Mouse (Mus musculus) kidney, adult 2 months (tissue): Measurements from ENCODE around the gene Mmd. TPM values are rescaled to one million over a fixed set of nuclear protein-coding genes. Genes with fewer than 3 reads are reported as not detected.

Experiments used
- DNase-seq: peaks from one replicate; pipeline ENCODE4 v3.0.0; 2021
- H3K27ac ChIP-seq: fragments of 200-500 bp; 2 replicates; pipeline ENCODE4 v1.5.1; 2012; ENCODE audit warnings: low read depth, low read length, control low read depth, inconsistent platforms; ENCODE audit not compliant: insufficient read depth
- H3K27me3 ChIP-seq: fragments of 200-500 bp; replicated peaks from 2 replicates; pipeline ENCODE4 v1.6.1; 2012; ENCODE audit warnings: mild to moderate bottlenecking, moderate library complexity, low read length, inconsistent platforms; ENCODE audit not compliant: control insufficient read depth, insufficient read depth
- H3K36me3 ChIP-seq: fragments of 200-500 bp; 2 replicates; pipeline ENCODE4 v1.6.1; 2012; ENCODE audit warnings: mild to moderate bottlenecking, moderate library complexity, low read length, inconsistent platforms; ENCODE audit not compliant: control insufficient read depth, insufficient read depth
- H3K4me1 ChIP-seq: fragments of 200-500 bp; 2 replicates; pipeline ENCODE4 v1.6.1; 2011; ENCODE audit warnings: low read length; ENCODE audit not compliant: control insufficient read depth, insufficient read depth
- H3K4me3 ChIP-seq: fragments of 200-500 bp; 2 replicates; pipeline ENCODE4 v1.5.1; 2011; ENCODE audit warnings: mild to moderate bottlenecking, low read depth, low read length, control low read depth; ENCODE audit not compliant: insufficient read depth
- CTCF ChIP-seq: fragments of 200-500 bp; conservative IDR thresholded peaks from 2 replicates; pipeline ENCODE4 v1.5.1; 2011; ENCODE audit warnings: low read depth, mild to moderate bottlenecking, control low read depth, low read length, moderate library complexity, mixed read lengths; ENCODE audit not compliant: insufficient read depth, insufficient read length
- POLR2A ChIP-seq: fragments of 200-500 bp; IDR thresholded peaks from one replicate; pipeline ENCODE4 v1.6.1; 2011; ENCODE audit warnings: low read depth, low read length, control low read depth
- WGBS: fragments of 180-500 bp; shearing (Covaris S2); methylation state at CpG from one replicate; pipeline ENCODE4 v1.1.7; 2018; 5-methylcytosine and 5-hydroxymethylcytosine counted together
- polyA plus RNA-seq: library from polyadenylated mRNA; depleted of rRNA; stranded (reverse); fragments of >200 nt; gene quantifications from 2 replicates; pipeline ENCODE4 v1.2.3, GENCODE M21; 2012

Gene Mmd
- polyA plus RNA-seq, 1 experiment = 27.6 TPM

GRCm38 (mm10) chr11:90283159-90283558, 33.9 kb downstream of the Mmd start:
- 24% methylated on average over 4 of the region's 4 CpGs for WGBS
- no peak for DNase-seq
- Histone ChIP-seq H3K27ac (no peak overlapping the region), H3K27me3 (no peaks in the 10 kb centered on the region), H3K4me1 (no peaks in the 10 kb centered on the region), H3K4me3 (no peak overlapping the region), H3K36me3 (no peaks in the 10 kb centered on the region)
- no peak for TF ChIP-seq POLR2A
- TF ChIP-seq CTCF = no peak

DNA sequence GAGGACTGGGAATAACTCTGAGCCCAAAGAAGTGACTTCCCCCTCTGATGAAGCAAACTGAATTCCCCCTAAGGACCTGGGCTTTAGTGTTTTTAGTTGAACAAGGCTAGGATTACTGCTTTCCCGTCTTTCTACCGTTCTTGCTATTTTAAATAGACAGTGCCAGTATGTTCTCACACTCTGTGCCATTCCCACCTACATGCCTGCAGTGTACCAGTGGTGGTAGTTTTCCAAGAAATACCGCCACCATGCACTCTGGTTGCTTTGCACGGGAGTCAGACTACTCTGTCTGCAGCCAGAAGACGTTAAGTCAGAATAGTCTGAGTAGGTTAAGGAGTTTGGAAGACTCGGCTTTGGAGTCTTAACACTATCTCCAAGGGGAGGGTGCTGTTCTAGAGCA, 34.3 kb downstream of the Mmd start:
- no peak for TF ChIP-seq CTCF
- no peak for TF ChIP-seq POLR2A
- Histone ChIP-seq H3K4me3 (no peak overlapping the region), H3K27me3 (no peaks in the 10 kb centered on the region), H3K4me1 (no peaks in the 10 kb centered on the region), H3K36me3 (no peaks in the 10 kb centered on the region), H3K27ac (no peak overlapping the region)
- no peak for DNase-seq
- 73% methylated on average over 6 of the region's 6 CpGs for WGBS

- no peak for DNase-seq
- Histone ChIP-seq H3K4me1 (no peaks in the 10 kb centered on the region), H3K27ac (no peak overlapping the region), H3K36me3 (no peaks in the 10 kb centered on the region), H3K4me3 (no peak overlapping the region), H3K27me3 (no peaks in the 10 kb centered on the region)
- TF ChIP-seq POLR2A = no peak
- no peak for TF ChIP-seq CTCF
- WGBS = 65% methylated on average over 2 of the region's 2 CpGs
Measured at GRCm38 (mm10) chr11:90284079-90284478, 34.8 kb downstream of the Mmd start.

DNA sequence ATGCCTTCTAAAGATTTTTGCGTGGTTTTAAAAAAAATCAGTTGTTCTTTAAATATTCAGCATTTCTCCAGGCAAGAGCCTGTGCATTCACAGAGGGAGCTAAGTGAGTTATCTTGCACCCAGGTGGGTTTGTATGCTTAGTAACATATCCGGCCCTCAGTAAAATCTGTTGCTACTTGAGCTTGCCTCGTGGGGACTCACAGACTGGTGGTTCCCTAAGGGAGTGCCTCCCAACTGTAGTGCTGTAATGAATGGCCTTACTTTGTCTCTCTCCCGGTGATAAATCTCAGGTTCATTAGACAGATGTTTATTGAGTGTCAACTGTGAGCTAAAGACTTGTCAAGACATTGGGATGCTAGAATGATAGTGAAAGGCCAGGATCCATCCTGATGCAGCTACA, 35.4 kb downstream of the Mmd start:
- DNase-seq = no peak
- 53% methylated on average over 4 of the region's 4 CpGs for WGBS
- H3K27me3 ChIP-seq = no peaks in the 10 kb centered on the region
- TF ChIP-seq POLR2A = no peak
- TF ChIP-seq CTCF = no peak
- H3K4me1 ChIP-seq = no peaks in the 10 kb centered on the region
- H3K27ac ChIP-seq = no peak overlapping the region
- no peak overlapping the region for H3K4me3 ChIP-seq
- no peaks in the 10 kb centered on the region for H3K36me3 ChIP-seq

- Histone ChIP-seq H3K27me3 (no peaks in the 10 kb centered on the region), H3K4me1 (no peaks in the 10 kb centered on the region), H3K4me3 (no peak overlapping the region), H3K27ac (no peak overlapping the region), H3K36me3 (no peaks in the 10 kb centered on the region)
- peak; percentile 11 for DNase-seq
- 83% methylated on average over 6 of the region's 6 CpGs for WGBS
- TF ChIP-seq POLR2A (no peak), CTCF (no peak)
Measured at GRCm38 (mm10) chr11:90286550-90287154, 37.4 kb downstream of the Mmd start.

DNA sequence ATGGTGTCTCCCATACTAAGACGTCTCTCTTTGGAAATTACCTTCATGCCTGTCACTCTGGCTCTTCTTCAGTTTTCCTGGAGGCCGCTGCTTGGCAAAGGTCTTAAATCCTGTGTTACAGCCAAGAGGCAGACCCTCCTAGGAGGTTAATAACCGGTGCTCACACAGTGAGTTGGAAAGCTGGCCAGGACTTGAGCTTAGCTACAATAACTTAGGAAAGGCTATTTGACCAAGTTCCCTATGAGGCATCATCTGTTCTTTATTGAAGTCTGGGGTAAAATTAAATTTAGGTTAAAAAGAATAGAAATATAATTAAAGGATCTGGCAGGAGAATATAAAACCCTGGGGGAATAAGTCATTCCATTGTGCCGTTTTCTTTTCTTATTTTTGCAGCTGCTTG, 41.9 kb downstream of the Mmd start:
- no peak for DNase-seq
- no peak overlapping the region for H3K27ac ChIP-seq
- 72% methylated on average over 4 of the region's 4 CpGs for WGBS

DNA sequence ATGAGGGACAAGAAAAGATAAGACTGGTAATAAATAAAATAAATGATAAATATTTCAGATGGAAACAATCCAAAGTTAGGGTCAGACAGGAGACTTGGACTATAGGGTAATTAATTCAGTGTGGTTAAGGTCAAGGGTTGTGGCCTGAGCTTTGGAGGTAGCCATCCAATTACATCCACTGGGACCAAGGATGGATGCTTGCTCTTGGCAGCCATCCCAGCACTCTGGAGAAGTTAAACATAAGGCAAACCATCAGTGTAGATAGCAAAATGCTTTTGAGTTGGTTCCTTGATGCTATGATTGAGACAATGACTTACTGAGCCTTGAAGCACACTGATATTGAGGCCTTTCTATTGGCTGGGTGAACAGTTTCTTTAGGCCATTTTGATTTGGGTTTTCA, 43.5 kb downstream of the Mmd start:
- Histone ChIP-seq H3K27me3 (no peaks in the 10 kb centered on the region), H3K36me3 (no peaks in the 10 kb centered on the region), H3K4me1 (no peaks in the 10 kb centered on the region), H3K27ac (no peak overlapping the region), H3K4me3 (no peak overlapping the region)
- no peak for TF ChIP-seq CTCF
- TF ChIP-seq POLR2A = no peak
- DNase-seq = peak; percentile 40

More for the DNA sequence above, 41.9 kb downstream of the Mmd start:
- no peaks in the 10 kb centered on the region for H3K27me3 ChIP-seq
- no peak for TF ChIP-seq POLR2A
- TF ChIP-seq CTCF = no peak
- H3K4me3 ChIP-seq = no peak overlapping the region
- H3K36me3 ChIP-seq = no peaks in the 10 kb centered on the region
- no peaks in the 10 kb centered on the region for H3K4me1 ChIP-seq

DNA sequence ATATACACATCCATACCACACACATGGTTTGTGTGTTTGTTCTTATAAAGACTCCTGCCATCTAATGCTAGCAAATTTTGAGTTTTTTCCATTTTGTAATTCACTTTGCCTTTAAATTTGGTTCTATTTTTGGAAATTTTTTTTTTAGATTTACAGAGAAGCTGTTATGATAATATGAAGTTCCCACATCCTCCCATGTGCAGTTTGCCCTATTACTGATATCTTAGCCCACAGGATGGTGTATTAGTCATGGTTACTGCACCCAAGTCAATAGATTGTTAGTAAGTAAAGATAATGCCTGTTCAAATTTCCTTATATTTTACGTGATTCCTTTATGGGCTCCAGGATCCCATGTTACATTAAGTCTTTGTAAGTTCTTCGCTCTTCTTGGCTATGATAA, 45.4 kb downstream of the Mmd start:
- TF ChIP-seq POLR2A (no peak), CTCF (no peak)
- Histone ChIP-seq H3K4me3 (no peak overlapping the region), H3K27me3 (no peaks in the 10 kb centered on the region), H3K27ac (no peak overlapping the region), H3K4me1 (no peaks in the 10 kb centered on the region), H3K36me3 (no peaks in the 10 kb centered on the region)
- no peak for DNase-seq
- 90% methylated on average over 2 of the region's 2 CpGs for WGBS
